Mouse (Mus musculus): Measurements from ENCODE around the gene Asb18. TPM values are rescaled to one million over a fixed set of nuclear protein-coding genes. Genes with fewer than 3 reads are reported as not detected.

The Asb18 gene
- not detected for polyA plus RNA-seq (2017; shearing (Covaris generic))

DNA sequence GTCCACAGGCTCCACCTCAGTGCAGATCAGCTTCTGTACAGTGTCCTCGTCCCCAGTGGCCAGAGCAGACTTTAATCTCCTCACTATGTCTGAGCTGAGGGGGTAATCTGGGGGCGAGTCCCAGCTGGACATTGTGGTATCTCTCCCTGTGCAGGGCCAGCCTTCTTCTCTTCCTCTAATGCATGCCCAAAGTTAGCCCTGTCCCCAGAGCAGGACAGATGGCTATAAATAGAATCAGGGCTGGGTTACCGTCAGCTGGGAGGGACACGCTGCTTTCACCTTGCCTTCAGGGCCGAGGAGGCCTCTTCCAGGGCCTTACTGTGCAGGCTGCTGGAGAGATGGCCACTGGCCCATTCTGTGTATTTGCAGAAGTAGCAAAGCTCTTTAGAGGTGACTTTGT is at the start of gene Asb18:
Gene Asb18, minus strand, starts transcription at position 221 of the 400 bp plus-strand sequence.

DNA sequence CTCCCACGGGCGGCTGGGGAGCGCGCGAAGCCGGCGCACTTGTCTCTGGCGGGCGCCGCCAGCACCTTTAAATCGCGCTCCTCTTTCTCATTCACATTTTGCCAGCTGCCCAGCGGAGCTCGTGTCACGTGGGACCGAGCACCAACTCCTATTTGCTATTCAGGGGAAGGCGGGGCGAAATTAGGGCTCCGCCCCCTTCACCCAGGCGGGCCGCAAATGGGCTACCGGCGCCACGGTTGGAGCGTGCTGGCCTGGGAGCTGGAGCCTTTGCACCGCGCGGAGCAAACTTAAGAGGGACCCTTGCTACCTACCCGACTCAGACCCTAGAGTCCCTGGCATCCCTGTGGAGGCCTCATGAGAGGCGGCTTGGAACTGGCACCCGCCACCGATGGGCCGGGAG is 83.3 kb downstream of the Asb18 start, which contains the start of gene Gbx2:
Gene Gbx2, minus strand, starts transcription at position 60 of the 400 bp plus-strand sequence.

Other genes with a start within 250 kb of the Asb18 start
- gene Gbx2, start 83.5 kb downstream of the Asb18 start, polyA plus RNA-seq (2017; shearing (Covaris generic)): not detected
- not detected for gene Iqca, start 138.7 kb upstream of the Asb18 start, polyA plus RNA-seq (2017; shearing (Covaris generic))
- gene Ackr3, start 189.3 kb upstream of the Asb18 start, polyA plus RNA-seq (2017; shearing (Covaris generic)): not detected